Mouse (Mus musculus) embryonic fibroblast, embryonic 13.5 days (primary cell): Measurements from ENCODE around the gene Mfap5.

Experiments
- CTCF ChIP-seq: IDR thresholded peaks from 2 replicates; pipeline ENCODE4 v1.5.1; 2011; ENCODE audit warnings: mild to moderate bottlenecking, control low read depth, low read length, moderate library complexity, borderline replicate concordance; ENCODE audit not compliant: insufficient read depth
- POLR2A ChIP-seq: IDR thresholded peaks from 2 replicates; pipeline ENCODE4 v1.6.1; 2011; ENCODE audit warnings: low read depth, mild to moderate bottlenecking, control low read depth, low read length, moderate library complexity

GRCm38 (mm10) chr6:122554102-122554501 is 48.5 kb downstream of the Mfap5 start:
- no peak for TF ChIP-seq POLR2A
- TF ChIP-seq CTCF: no peak
